Mouse (Mus musculus) testis, adult 2 months (tissue): ENCODE data around the gene Cdk5rap3. TPM values are rescaled to one million over a fixed set of nuclear protein-coding genes. Genes with fewer than 3 reads are reported as not detected.

ENCODE experiments used
- H3K27ac ChIP-seq: fragments of 200-500 bp; 2 replicates; pipeline ENCODE4 v1.5.1; 2012; ENCODE audit warnings: low read depth, low read length; ENCODE audit not compliant: control insufficient read depth, insufficient read depth
- H3K27me3 ChIP-seq: fragments of 200-500 bp; 2 replicates; pipeline ENCODE4 v1.6.1; 2012; ENCODE audit warnings: mild to moderate bottlenecking, low read length, moderate library complexity; ENCODE audit not compliant: control insufficient read depth, insufficient read depth
- H3K36me3 ChIP-seq: fragments of 200-500 bp; 2 replicates; pipeline ENCODE4 v1.6.1; 2012; ENCODE audit warnings: mild to moderate bottlenecking, low read length; ENCODE audit not compliant: control insufficient read depth, insufficient read depth
- H3K4me1 ChIP-seq: fragments of 200-500 bp; 2 replicates; pipeline ENCODE4 v1.6.1; 2012; ENCODE audit warnings: low read length; ENCODE audit not compliant: control insufficient read depth, insufficient read depth
- H3K4me3 ChIP-seq: fragments of 200-500 bp; 2 replicates; pipeline ENCODE4 v1.5.1; 2012; ENCODE audit warnings: low read depth, mild to moderate bottlenecking, low read length, moderate library complexity, mixed read lengths; ENCODE audit not compliant: control insufficient read depth
- CTCF ChIP-seq: fragments of 200-500 bp; IDR thresholded peaks from 2 replicates; pipeline ENCODE4 v1.5.1; 2012; ENCODE audit warnings: low read depth, mild to moderate bottlenecking, inconsistent platforms, low read length, moderate library complexity; ENCODE audit not compliant: control insufficient read depth, insufficient read depth, insufficient replicate concordance
- POLR2A ChIP-seq: fragments of 200-500 bp; IDR thresholded peaks from 2 replicates; pipeline ENCODE4 v1.6.1; 2012; ENCODE audit warnings: low read depth, mild to moderate bottlenecking, inconsistent platforms, low read length, moderate library complexity; ENCODE audit not compliant: control insufficient read depth
- polyA plus RNA-seq: library from polyadenylated mRNA; depleted of rRNA; stranded (reverse); fragments of >200 nt; gene quantifications from 2 replicates; pipeline ENCODE4 v1.2.3, GENCODE M21; 2012

Gene Cdk5rap3
- polyA plus RNA-seq, 1 experiment, result 75.0 TPM

DNA sequence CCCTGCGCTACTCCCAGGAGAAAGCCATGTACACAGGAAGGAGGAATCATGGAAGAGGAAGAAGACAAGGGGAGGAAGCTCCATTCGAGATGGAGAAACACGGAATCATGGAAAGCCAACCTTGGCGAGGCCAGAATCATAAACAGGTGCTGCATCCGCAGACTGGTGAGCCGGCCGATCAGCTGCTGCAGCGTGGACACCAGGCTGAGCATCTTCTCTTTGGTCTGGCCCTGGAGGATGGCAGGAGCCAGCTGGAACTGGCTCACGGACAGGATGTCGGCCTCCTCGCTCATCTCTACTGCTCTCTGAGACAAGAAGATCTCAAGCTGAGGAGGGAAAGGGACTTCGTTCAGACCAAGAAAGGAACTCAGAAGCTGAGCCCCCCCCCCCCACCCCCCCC is 7.7 kb downstream of the Cdk5rap3 start:
- Histone ChIP-seq H3K27ac (no peak overlapping the region), H3K36me3 (peaks cover 3% of the 10 kb centered on the region), H3K4me1 (no peaks in the 10 kb centered on the region), H3K27me3 (no peaks in the 10 kb centered on the region), H3K4me3 (no peak overlapping the region)
- no peak for TF ChIP-seq POLR2A
- no peak for TF ChIP-seq CTCF

DNA sequence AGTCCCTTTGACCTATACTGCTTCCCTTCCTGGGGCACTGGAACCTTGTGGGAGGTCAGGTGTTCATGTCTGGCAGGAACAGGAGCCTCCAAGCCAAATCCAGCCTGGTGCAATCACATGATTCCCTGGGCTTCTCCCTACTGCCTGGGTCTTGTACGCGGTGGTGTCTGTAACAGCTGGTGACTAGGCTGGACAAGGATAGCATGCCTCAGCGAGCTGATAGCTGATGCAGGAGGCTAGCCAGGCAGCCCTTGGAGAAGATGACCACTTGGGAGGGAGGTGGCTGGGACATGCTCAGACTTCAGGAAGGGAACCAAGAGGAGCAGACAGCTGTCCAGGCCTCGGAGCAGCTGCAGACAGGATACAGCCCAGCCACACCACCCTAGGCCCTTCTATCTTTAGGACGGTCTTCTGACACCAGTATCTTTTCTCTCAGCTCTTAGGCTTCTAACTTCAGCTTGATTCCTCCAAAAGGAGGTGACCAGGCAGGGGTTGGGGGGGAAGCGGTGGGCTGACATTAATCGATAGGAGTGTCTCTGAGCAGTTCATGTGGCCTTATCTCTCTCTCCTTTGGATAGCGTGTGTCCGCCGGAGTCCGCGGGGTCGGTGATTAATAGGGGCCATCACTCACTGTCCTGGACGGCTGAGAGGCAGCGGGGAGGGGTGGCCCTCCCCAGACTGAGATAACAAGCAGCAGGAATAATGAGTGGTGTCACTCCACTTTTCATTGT is 9.7 kb downstream of the Cdk5rap3 start:
- Histone ChIP-seq H3K4me3 (no peak overlapping the region), H3K36me3 (peaks cover 3% of the 10 kb centered on the region), H3K4me1 (no peaks in the 10 kb centered on the region), H3K27ac (no peak overlapping the region), H3K27me3 (no peaks in the 10 kb centered on the region)
- TF ChIP-seq POLR2A, result no peak
- no peak for TF ChIP-seq CTCF

DNA sequence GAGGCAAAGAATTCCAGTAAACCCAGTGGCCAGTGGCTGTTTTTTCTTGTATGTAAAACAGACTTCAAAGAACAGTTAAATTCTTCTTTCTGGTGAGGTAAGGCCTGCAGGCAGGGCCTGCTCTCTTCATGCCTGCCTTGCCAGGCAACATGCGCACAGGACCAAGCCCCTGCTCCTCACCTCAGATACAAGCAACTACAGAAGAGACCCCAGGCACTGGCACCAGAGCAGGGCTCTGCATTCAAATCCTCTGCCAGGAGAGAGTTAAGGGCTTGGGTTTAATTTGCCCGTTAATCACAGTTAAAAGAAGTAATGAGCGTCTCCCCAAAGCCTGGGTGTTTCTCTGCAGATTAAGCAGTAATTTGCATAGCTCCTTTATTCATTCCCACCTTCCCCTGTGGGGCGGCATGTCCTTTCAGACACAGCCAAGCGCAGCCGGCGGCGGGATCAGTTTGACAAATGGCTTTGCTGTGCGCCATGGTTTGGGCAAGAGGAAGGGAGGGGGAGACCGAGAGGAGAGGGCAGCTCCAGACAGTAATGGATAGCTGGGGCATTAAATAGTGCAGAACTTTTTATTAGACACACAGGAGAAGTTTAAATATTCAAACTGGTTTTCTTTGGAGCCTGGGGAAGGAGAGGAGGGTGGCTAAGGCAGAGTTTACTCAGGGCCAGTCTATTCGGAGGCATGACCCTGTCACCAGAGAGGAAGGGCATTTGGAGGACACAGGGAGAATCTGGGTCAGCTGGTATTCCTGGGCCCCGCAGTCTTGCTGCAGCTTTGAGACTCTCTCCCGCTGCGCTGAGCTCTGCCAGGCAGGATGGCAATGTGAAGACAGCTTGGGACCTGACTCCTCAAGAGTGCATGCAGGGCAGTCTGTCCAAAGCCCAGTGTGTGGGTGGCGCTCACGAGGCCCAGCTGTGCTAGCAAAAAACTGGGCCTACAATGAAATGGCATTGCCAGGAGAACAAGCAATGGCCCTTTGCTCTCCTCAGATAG is 13.4 kb downstream of the Cdk5rap3 start:
- Histone ChIP-seq H3K27ac (no peak overlapping the region), H3K36me3 (no peaks in the 10 kb centered on the region), H3K4me1 (peaks cover 5% of the 10 kb centered on the region; the same call in 1 of the 2 replicates), H3K27me3 (no peaks in the 10 kb centered on the region), H3K4me3 (no peak overlapping the region)
- TF ChIP-seq POLR2A, result no peak
- no peak for TF ChIP-seq CTCF

DNA sequence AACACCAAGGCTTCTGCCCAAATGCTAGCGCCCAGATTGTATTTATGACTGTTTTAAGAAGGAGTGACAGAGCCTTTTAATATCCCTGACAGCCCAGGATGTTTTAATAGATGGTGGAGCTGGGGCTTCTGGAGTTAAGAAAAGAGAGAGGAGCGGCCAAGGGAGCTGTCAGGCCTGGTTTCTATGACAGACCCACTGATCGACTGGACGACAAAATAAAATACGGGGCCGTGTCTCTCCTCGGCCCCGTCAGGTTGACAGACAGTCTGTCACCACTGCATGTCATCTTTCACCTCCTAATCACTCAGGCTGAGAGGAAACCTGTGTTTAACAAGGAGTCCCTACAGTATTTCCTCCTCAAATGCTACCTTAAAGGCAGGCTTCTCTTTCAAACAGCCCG is 15.0 kb downstream of the Cdk5rap3 start:
- no peak overlapping the region for H3K4me3 ChIP-seq
- H3K4me1 ChIP-seq, result peaks cover 5% of the 10 kb centered on the region; the same call in 1 of the 2 replicates
- TF ChIP-seq POLR2A (no peak), CTCF (no peak)
- H3K27me3 ChIP-seq, result no peaks in the 10 kb centered on the region
- no peaks in the 10 kb centered on the region for H3K36me3 ChIP-seq
- H3K27ac ChIP-seq, result no peak overlapping the region

DNA sequence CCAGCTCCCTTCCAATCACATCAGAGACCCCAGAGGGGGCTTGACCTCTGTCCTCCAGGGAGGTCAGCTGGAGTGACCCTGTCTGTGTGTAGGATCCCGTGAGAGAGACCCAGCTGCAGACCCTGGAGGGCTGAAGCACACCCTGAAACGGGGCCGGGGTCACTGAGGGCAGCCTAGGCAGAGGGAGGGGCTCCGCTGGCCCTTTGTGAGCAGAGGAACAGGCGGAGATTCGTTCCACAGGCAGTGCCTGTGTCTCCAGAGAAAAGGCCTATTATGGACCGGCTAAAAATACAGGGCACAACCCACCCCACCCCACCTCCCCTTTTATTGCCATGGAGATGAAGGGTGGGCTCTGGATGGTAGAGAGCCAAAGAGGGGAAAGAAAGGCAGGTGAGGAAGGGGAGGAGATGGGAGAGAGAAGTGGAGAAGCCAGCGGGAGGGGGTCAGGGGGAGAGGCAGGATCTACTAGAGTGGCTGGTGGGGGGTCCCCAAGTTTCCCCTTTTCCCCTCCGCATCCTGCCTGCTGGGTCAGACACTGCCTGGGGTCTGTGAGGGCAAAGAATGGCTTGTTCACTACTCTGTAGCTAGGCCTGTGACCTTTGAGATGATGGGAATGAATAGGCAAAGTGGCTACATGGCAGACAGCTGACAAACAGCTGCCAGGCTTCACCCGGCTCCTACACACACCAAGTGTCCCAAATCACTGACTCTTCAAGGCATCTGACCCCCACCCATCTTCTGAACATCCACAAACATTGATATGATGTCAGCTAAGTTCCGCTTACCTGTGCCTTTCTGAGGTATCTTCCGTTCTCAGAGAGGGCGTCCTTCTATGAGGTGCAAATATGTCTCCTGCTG is 16.6 kb downstream of the Cdk5rap3 start:
- Histone ChIP-seq H3K27ac (no peak overlapping the region), H3K27me3 (no peaks in the 10 kb centered on the region), H3K4me3 (no peak overlapping the region), H3K36me3 (no peaks in the 10 kb centered on the region), H3K4me1 (peaks cover 5% of the 10 kb centered on the region; the same call in 1 of the 2 replicates)
- TF ChIP-seq CTCF (no peak), POLR2A (no peak)

DNA sequence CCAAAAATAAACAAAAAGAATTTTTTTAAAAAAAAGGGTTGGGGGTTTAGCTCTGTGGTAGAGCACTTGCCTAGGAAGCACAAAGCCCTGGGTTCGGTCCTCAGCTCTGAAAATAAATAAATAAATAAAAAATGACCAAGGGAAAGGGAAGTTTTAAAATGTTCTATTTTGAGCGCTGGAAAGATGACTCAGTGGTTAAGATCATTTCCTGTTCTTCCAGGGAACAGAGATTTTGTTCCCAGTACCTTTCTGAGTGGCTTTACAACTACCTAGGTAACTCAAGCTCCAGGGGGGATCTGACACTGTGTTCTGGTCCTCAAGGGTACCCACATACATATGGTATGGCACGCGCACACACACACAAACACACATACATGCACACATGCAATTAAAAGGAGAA is 20.4 kb downstream of the Cdk5rap3 start:
- Histone ChIP-seq H3K27me3 (no peaks in the 10 kb centered on the region), H3K36me3 (no peaks in the 10 kb centered on the region), H3K27ac (no peak overlapping the region), H3K4me3 (no peak overlapping the region), H3K4me1 (peaks cover 5% of the 10 kb centered on the region; the same call in 1 of the 2 replicates)
- TF ChIP-seq CTCF, result no peak
- no peak for TF ChIP-seq POLR2A
